Mouse (Mus musculus) kidney, embryonic 14.5 days (tissue): Measurements from ENCODE around the gene Cog5. TPM values are rescaled to one million over a fixed set of nuclear protein-coding genes. Genes with fewer than 3 reads are reported as not detected.

Experiments used
- polyA plus RNA-seq: library from polyadenylated mRNA; unstranded; fragments of >200 nt; fragmentation: Nextera tagmentation; extraction: Ambion mirVana; gene quantifications from 2 replicates; pipeline ENCODE4 v1.2.1, GENCODE M21; 2014

The Cog5 gene
- polyA plus RNA-seq, 1 experiment from 2014 or later = 37.4 TPM

Other genes starting within 250 kb of the Cog5 start
- gene Cbll1, start 155.3 kb upstream of the Cog5 start, polyA plus RNA-seq = 15.4 and 26.1 TPM in 2 replicates
- 0.22 TPM in 1 of 2 replicates, not detected in the other for gene Slc26a4, start 94.9 kb upstream of the Cog5 start, polyA plus RNA-seq
- gene Bcap29, start 20.2 kb upstream of the Cog5 start, polyA plus RNA-seq = 33.4 and 33.9 TPM in 2 replicates
- gene Dus4l, start within 50 bp of the Cog5 start, polyA plus RNA-seq = 12.4 and 15.8 TPM in 2 replicates
- gene Gpr22, start 59.1 kb downstream of the Cog5 start, polyA plus RNA-seq = 0.39 and 0.60 TPM in 2 replicates